Mouse (Mus musculus) liver, adult 2 months (tissue): ENCODE data around the gene Casq2. TPM values are rescaled to one million over a fixed set of nuclear protein-coding genes. Genes with fewer than 3 reads are reported as not detected.

Experiments used
- DNase-seq: peaks from one replicate; pipeline ENCODE4 v3.0.0-alpha.2; 2011; ENCODE audit warnings: low read depth, low spot score; ENCODE audit errors: extremely low read depth
- H3K27ac ChIP-seq: fragments of 200-500 bp; replicated peaks from 2 replicates; pipeline ENCODE4 v1.5.1; 2012; ENCODE audit warnings: low read depth, mild to moderate bottlenecking, control low read depth, inconsistent platforms, low read length; ENCODE audit not compliant: insufficient read depth
- H3K27me3 ChIP-seq: fragments of 200-500 bp; 2 replicates; pipeline ENCODE4 v1.6.1; 2012; ENCODE audit warnings: mild to moderate bottlenecking, moderate library complexity, low read length, inconsistent platforms; ENCODE audit not compliant: control insufficient read depth, insufficient read depth
- H3K36me3 ChIP-seq: fragments of 200-500 bp; 2 replicates; pipeline ENCODE4 v1.6.1; 2012; ENCODE audit warnings: low read length, inconsistent platforms; ENCODE audit not compliant: control insufficient read depth, insufficient read depth
- H3K4me1 ChIP-seq: fragments of 200-500 bp; 2 replicates; pipeline ENCODE4 v1.6.1; 2011; ENCODE audit warnings: low read length; ENCODE audit not compliant: control insufficient read depth, insufficient read depth
- H3K4me3 ChIP-seq: fragments of 200-500 bp; 2 replicates; pipeline ENCODE4 v1.5.1; 2011; ENCODE audit warnings: low read depth, mild to moderate bottlenecking, control low read depth, low read length, moderate library complexity; ENCODE audit not compliant: insufficient read depth
- H3K79me2 ChIP-seq: fragments of 200-500 bp; 2 replicates; pipeline ENCODE4 v1.6.1; 2012; ENCODE audit warnings: inconsistent platforms, mild to moderate bottlenecking, low read length, moderate library complexity; ENCODE audit not compliant: control insufficient read depth, insufficient read depth
- H3K9ac ChIP-seq: fragments of 200-500 bp; 2 replicates; pipeline ENCODE4 v1.6.1; 2012; ENCODE audit warnings: low read depth, mild to moderate bottlenecking, control low read depth, inconsistent platforms, low read length
- CTCF ChIP-seq: fragments of 200-500 bp; IDR thresholded peaks from 2 replicates; pipeline ENCODE4 v1.5.1; 2011; ENCODE audit warnings: low read depth, low read length, control low read depth
- POLR2A ChIP-seq: fragments of 200-500 bp; IDR thresholded peaks from 2 replicates; pipeline ENCODE4 v1.6.1; 2011; ENCODE audit warnings: low read length, control low read depth; ENCODE audit not compliant: insufficient read depth; ENCODE audit errors: extremely low read depth
- WGBS: fragments of 180-500 bp; shearing (Covaris S2); methylation state at CpG from one replicate; pipeline ENCODE4 v1.1.7; 2018; 5-methylcytosine and 5-hydroxymethylcytosine counted together
- polyA plus RNA-seq: library from polyadenylated mRNA; depleted of rRNA; stranded (reverse); fragments of >200 nt; gene quantifications from 2 replicates; pipeline ENCODE4 v1.2.3, GENCODE M21; 2012
- total RNA-seq: library from RNA; depleted of rRNA; stranded (reverse); fragments of >200 nt; gene quantifications from 2 replicates; pipeline ENCODE4 v1.2.3, GENCODE M21; 2014

The Casq2 gene
- total and polyA plus RNA-seq, 2 experiments = 0.65 TPM; not detected in 1

DNA sequence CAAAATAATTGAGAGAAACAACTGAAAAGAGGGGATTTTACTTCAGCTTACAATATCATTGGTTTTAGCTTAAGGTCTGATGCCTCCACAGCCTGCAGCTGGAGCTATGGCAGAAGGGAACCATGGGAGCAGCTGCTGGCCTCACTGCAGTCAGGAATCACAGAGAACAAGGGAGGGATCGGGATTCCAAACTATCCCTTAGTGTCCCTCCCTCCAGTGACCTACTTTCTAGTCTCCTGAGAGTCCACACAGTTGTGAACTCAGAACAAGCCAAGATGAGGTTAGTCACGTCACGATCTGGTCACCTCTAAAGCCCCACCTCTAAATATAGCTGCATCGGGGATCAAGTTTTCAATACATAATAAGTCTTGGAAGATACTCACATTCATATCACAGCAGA lies 61.0 kb downstream of the Casq2 start:
- TF ChIP-seq CTCF (no peak), POLR2A (no peak)
- no peaks in the 10 kb centered on the region for H3K27me3 ChIP-seq
- H3K27ac ChIP-seq = no peak overlapping the region
- H3K36me3 ChIP-seq = no peaks in the 10 kb centered on the region
- no peak overlapping the region for H3K4me3 ChIP-seq
- H3K79me2 ChIP-seq = no peaks in the 10 kb centered on the region
- H3K4me1 ChIP-seq = no peaks in the 10 kb centered on the region
- 85% methylated on average over 4 of the region's 4 CpGs for WGBS
- no peak for DNase-seq
- no peak overlapping the region for H3K9ac ChIP-seq

GRCm38 (mm10) chr3:102149941-102150340 lies 63.7 kb downstream of the Casq2 start:
- Histone ChIP-seq H3K4me1 (no peaks in the 10 kb centered on the region), H3K27me3 (no peaks in the 10 kb centered on the region)
- 52% methylated on average over 7 of the region's 7 CpGs for WGBS

GRCm38 (mm10) chr3:102151850-102152249 lies 65.6 kb downstream of the Casq2 start:
- Histone ChIP-seq H3K4me3 (no peak overlapping the region), H3K79me2 (no peaks in the 10 kb centered on the region), H3K36me3 (no peaks in the 10 kb centered on the region), H3K27ac (no peak overlapping the region), H3K27me3 (no peaks in the 10 kb centered on the region), H3K4me1 (no peaks in the 10 kb centered on the region), H3K9ac (no peak overlapping the region)
- DNase-seq = no peak
- WGBS = 82% methylated on average over 4 of the region's 4 CpGs
- TF ChIP-seq POLR2A (no peak), CTCF (no peak)

More at GRCm38 (mm10) chr3:102149941-102150340, 63.7 kb downstream of the Casq2 start:
- DNase-seq = no peak
- Histone ChIP-seq H3K79me2 (no peaks in the 10 kb centered on the region), H3K36me3 (no peaks in the 10 kb centered on the region), H3K4me3 (no peak overlapping the region), H3K9ac (no peak overlapping the region), H3K27ac (no peak overlapping the region)
- TF ChIP-seq POLR2A (no peak), CTCF (no peak)

DNA sequence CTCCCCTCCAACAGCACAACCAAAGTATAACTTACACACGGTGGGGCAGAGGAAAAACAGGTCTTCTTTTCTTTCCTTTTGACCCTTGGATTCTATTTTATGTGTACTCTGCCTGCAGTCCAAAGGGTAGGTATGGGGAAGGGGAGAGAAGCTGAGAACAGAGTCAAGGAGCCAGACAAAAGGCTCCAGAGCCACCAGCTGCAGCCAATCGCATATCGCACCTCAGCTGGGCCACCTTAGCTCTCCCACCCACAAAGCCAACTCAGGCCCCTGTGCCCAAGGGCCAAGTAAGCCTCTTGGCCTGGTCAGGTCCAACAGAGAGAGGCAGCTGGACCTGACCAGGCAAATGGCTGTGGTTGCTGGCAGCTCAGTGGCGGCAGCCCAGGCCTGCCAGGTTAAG lies 66.3 kb downstream of the Casq2 start:
- no peak overlapping the region for H3K9ac ChIP-seq
- H3K27ac ChIP-seq = no peak overlapping the region
- no peaks in the 10 kb centered on the region for H3K79me2 ChIP-seq
- peaks cover 1% of the 10 kb centered on the region; the same call in 1 of the 2 replicates for H3K36me3 ChIP-seq
- H3K4me1 ChIP-seq = no peaks in the 10 kb centered on the region
- H3K27me3 ChIP-seq = no peaks in the 10 kb centered on the region
- TF ChIP-seq CTCF = no peak
- TF ChIP-seq POLR2A = no peak
- DNase-seq = no peak
- WGBS = 60% methylated on average over 4 of the region's 4 CpGs
- H3K4me3 ChIP-seq = no peak overlapping the region

DNA sequence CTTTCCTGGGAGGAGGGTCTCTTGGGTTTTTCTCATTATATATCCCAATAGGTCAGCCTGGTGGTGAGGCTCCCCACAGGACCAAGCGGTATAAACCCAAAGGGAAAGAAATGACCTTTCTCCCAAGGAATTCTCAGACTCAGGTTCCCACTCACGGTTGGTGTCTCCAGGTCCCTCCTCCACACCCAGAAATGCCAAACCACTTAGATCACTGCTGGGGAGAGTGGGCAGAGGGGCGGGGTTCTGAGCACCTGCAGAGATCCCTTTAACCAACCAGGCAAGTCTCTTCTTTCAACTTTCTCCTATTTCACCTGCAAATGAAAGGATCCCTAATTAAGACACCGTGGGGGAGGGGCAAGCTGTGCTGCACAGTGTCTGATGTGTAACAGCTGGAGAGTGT lies 66.7 kb downstream of the Casq2 start:
- WGBS = 57% methylated on average over 4 of the region's 4 CpGs
- no peaks in the 10 kb centered on the region for H3K79me2 ChIP-seq
- no peaks in the 10 kb centered on the region for H3K27me3 ChIP-seq
- no peak for DNase-seq
- no peak overlapping the region for H3K4me3 ChIP-seq
- H3K9ac ChIP-seq = no peak overlapping the region
- no peaks in the 10 kb centered on the region for H3K4me1 ChIP-seq
- H3K27ac ChIP-seq = no peak overlapping the region
- no peak for TF ChIP-seq CTCF
- no peak for TF ChIP-seq POLR2A
- H3K36me3 ChIP-seq = peaks cover 5% of the 10 kb centered on the region; the same call in 1 of the 2 replicates

DNA sequence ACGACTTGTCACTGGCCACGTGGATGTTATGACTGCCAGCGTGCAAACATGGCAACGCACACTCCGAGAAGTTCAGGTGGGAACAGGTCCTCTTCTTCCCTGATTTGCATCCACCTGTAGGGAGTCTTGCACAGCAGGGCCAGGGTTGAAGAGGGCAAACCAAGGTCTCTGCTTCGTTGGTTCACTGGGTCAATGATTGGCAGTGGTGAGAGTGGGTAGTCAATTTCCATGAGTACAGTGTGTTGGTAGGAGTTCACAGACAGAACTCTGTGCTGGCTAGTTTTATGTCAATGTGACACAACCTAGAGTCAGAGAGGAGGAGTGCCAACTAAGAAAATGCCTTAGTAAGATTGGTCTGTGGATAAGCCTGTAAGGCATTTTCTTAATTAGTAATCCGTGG lies 67.9 kb downstream of the Casq2 start:
- H3K27ac ChIP-seq = no peak overlapping the region
- DNase-seq = no peak
- WGBS = 83% methylated on average over 7 of the region's 7 CpGs
- H3K9ac ChIP-seq = no peak overlapping the region
- TF ChIP-seq POLR2A = no peak
- no peak for TF ChIP-seq CTCF
- no peak overlapping the region for H3K4me3 ChIP-seq
- H3K36me3 ChIP-seq = peaks cover 7% of the 10 kb centered on the region; the same call in 1 of the 2 replicates
- H3K4me1 ChIP-seq = no peaks in the 10 kb centered on the region
- no peaks in the 10 kb centered on the region for H3K27me3 ChIP-seq
- no peaks in the 10 kb centered on the region for H3K79me2 ChIP-seq
